Mouse (Mus musculus): ENCODE measurements around the gene Arl2bp. TPM values are rescaled to one million over a fixed set of nuclear protein-coding genes. Genes with fewer than 3 reads are reported as not detected.

Arl2bp gene
- total RNA-seq (2012; rRNA removed) = 17.7 and 29.9 TPM in 2 replicates

DNA sequence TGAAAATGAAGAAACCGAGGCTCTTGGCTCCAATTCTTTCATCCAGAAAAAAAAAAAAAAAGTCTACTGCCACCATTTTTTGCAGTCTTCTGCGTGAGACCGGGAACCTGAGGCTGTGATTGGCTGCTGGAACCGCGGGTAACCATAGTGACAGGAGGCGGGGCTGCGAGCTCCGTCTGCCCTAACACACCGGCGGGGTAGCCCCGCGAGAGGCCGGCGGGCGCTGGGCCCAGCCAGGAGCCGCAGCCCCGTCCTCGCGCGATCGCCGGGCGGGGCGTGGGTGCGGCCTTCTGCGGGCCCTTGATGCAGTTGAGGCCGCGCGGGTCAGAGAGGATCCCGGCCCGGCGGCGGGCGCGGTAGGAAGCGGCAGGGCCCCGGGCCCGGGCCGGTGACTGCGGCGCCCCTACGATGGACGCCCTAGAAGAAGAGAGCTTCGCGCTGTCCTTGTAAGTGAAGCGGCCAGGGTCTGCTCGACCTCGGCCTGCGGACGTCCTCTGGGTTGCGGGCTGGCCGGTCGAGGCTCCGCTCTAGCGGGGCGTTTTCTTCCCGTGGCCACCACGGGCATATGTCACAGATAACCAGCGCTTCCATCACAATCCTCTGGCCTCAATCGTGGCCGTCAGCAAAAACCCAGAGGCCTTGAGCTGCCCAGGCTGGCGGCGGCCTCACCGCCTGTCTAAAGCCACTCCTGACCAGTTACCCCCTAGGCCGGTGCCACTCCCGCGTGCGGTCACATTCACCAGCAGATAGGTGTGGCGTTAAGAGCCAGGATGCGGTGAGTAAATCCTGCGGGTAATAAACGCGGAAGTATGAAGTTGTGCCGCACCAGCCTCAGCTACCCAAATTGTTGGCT is at the start of gene Arl2bp:
TSS of gene Arl2bp (plus strand) at position 145 of the 853 bp plus-strand sequence.
- peak within 1 kb of the TSS; percentile 80 for H3K9ac ChIP-seq (ENCODE audit: insufficient read depth, low read depth, low read length, poor library complexity, severe bottlenecking)
- TF ChIP-seq CHD2 (IDR thresholded peaks at IDR 0.05; ENCODE audit: low read depth, low read length) (peak; percentile 70; the same call in 1 of the 2 replicates), HCFC1 (IDR thresholded peaks at IDR 0.05; ENCODE audit: borderline replicate concordance, insufficient read depth, low read length) (peak; percentile 34; the same call in 1 of the 2 replicates), ZNF384 (IDR thresholded peaks at IDR 0.05; ENCODE audit: low read depth, low read length) (peak; percentile 97), ZC3H11A (IDR thresholded peaks at IDR 0.05; ENCODE audit: borderline replicate concordance, low read depth, low read length) (no peak), MAFK (IDR thresholded peaks at IDR 0.05; ENCODE audit: insufficient read depth, low read depth, low read length) (no peak)
- H3K4me1 ChIP-seq (ENCODE audit: control insufficient read depth in 2 of 2, insufficient read depth in 2 of 2, low read length in 2 of 2, poor library complexity in 1 of 2) = no peaks in the 10 kb centered on the region
- in situ Hi-C loops (cut with MboI; ENCODE audit: low sequenced_read_pairs in 2 of 2, unreplicated experiment in 2 of 2) = no loop called here
- no peak within 1 kb of the TSS for H3K27ac ChIP-seq (ENCODE audit: insufficient read depth, low read depth, low read length, poor library complexity, severe bottlenecking)
- H3K9me3 ChIP-seq (ENCODE audit: control insufficient read depth, insufficient read depth, low read depth, low read length) = no peaks in the 10 kb centered on the region
- H3K36me3 ChIP-seq (ENCODE audit: control insufficient read depth, insufficient read depth, low read length, poor library complexity, severe bottlenecking) = peaks cover 2% of the 10 kb centered on the region; the same call in 1 of the 2 replicates
- peak; percentile 91 for DNase-seq (ENCODE audit: low read depth, low spot score)
- H3K4me3 ChIP-seq (ENCODE audit: insufficient read depth in 1 of 2, low read depth in 1 of 2, low read length in 2 of 2, poor library complexity in 1 of 2, severe bottlenecking in 1 of 2) = peak within 1 kb of the TSS; percentile 80 to 83

DNA sequence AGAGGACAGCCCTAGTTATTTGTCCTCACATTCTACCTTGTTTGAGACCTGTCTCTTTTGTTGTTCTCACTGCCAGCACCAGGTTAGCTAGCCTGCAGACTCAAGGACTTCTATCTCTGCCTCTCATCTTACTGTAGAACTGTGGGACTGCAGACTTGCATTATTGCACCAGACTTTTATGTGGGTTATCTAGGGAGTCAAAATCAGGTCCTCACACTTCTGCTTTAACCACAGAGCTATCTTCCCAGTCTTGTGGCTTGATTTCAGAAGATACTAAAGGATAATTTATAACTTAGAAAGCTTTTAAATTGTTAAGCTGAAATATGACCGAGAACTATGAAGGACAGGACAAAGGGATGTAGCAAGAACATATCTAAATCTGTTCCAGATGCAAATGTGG is 41.5 kb upstream of the Arl2bp start:
- no peaks in the 10 kb centered on the region for H3K9me3 ChIP-seq (ENCODE audit: control insufficient read depth, insufficient read depth, low read depth, low read length)
- in situ Hi-C loops (cut with MboI; ENCODE audit: low sequenced_read_pairs in 2 of 2, unreplicated experiment in 2 of 2) = no loop called here
- no peaks in the 10 kb centered on the region for H3K36me3 ChIP-seq (ENCODE audit: control insufficient read depth, insufficient read depth, low read length, poor library complexity, severe bottlenecking)
- TF ChIP-seq ZNF384 (IDR thresholded peaks at IDR 0.05; ENCODE audit: low read depth, low read length) = no peak
- no peak overlapping the region for H3K27ac ChIP-seq (ENCODE audit: insufficient read depth, low read depth, low read length, poor library complexity, severe bottlenecking)
- no peak overlapping the region for H3K4me3 ChIP-seq (ENCODE audit: insufficient read depth in 1 of 2, low read depth in 1 of 2, low read length in 2 of 2, poor library complexity in 1 of 2, severe bottlenecking in 1 of 2)
- H3K4me1 ChIP-seq (ENCODE audit: control insufficient read depth in 2 of 2, insufficient read depth in 2 of 2, low read length in 2 of 2, poor library complexity in 1 of 2) = no peaks in the 10 kb centered on the region
- H3K9ac ChIP-seq (ENCODE audit: insufficient read depth, low read depth, low read length, poor library complexity, severe bottlenecking) = no peak overlapping the region
- no peak for DNase-seq (ENCODE audit: low read depth, low spot score)

DNA sequence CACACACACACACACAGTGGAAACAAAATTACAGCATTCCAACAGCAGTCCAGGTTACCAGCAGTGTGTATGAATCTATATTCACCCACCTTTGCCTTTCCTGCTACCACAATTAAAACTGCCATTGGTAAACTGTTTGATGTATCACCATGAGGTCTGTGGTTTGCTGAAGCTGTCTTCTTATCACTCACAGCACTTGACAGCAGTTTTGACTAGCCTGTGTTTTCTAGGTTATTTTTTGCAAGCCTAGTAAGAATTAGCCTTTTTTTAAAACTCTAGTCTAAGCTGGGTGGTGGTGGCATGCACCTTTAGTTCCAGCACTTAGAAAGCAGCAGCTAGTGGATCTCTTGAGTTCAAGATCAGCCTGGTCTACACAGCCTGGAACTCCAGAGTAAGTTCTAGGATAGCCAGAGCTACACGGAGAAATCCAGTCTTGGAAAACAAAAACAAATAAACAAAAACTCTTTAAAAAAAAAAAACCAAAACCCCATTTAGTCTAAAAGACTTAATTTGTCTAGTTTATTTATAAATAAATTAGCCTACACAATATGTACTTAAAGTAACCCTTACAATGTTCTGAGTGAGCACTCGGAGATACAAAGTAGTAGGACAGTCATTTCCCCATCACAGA is 32.7 kb upstream of the Arl2bp start:
- no peaks in the 10 kb centered on the region for H3K36me3 ChIP-seq (ENCODE audit: control insufficient read depth, insufficient read depth, low read length, poor library complexity, severe bottlenecking)
- in situ Hi-C loops (cut with MboI; ENCODE audit: low sequenced_read_pairs in 2 of 2, unreplicated experiment in 2 of 2) = no loop called here
- no peaks in the 10 kb centered on the region for H3K4me1 ChIP-seq (ENCODE audit: control insufficient read depth in 2 of 2, insufficient read depth in 2 of 2, low read length in 2 of 2, poor library complexity in 1 of 2)
- no peak overlapping the region for H3K27ac ChIP-seq (ENCODE audit: insufficient read depth, low read depth, low read length, poor library complexity, severe bottlenecking)
- H3K9me3 ChIP-seq (ENCODE audit: control insufficient read depth, insufficient read depth, low read depth, low read length) = no peaks in the 10 kb centered on the region
- H3K4me3 ChIP-seq (ENCODE audit: insufficient read depth in 1 of 2, low read depth in 1 of 2, low read length in 2 of 2, poor library complexity in 1 of 2, severe bottlenecking in 1 of 2) = no peak overlapping the region
- H3K9ac ChIP-seq (ENCODE audit: insufficient read depth, low read depth, low read length, poor library complexity, severe bottlenecking) = no peak overlapping the region
- no peak for DNase-seq (ENCODE audit: low read depth, low spot score)
- no peak for TF ChIP-seq HCFC1 (IDR thresholded peaks at IDR 0.05; ENCODE audit: borderline replicate concordance, insufficient read depth, low read length)
- no peak for TF ChIP-seq ZC3H11A (IDR thresholded peaks at IDR 0.05; ENCODE audit: borderline replicate concordance, low read depth, low read length)
- TF ChIP-seq CHD2 (IDR thresholded peaks at IDR 0.05; ENCODE audit: low read depth, low read length) = no peak
- no peak for TF ChIP-seq MAFK (IDR thresholded peaks at IDR 0.05; ENCODE audit: insufficient read depth, low read depth, low read length)
- TF ChIP-seq ZNF384 (IDR thresholded peaks at IDR 0.05; ENCODE audit: low read depth, low read length) = no peak

DNA sequence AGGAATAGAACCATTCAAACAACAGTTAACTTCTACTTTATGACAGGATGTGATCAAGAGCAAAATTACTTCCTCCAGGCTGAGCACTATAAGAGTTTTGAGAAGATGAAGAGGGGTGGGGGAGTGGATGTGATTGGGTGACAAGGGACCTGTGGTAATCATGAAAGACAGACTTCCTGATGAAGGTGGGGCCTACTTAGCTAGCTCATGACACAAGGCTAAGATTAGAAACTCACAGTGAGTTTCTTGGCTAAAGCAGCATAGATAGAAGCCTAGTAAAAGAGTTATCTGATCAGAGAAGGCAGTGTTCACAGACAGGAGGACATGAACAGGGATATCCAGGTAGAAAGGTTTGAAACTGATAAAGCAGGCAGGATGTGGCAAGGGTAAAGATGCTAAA is 32.2 kb upstream of the Arl2bp start:
- Histone ChIP-seq H3K9ac (ENCODE audit: insufficient read depth, low read depth, low read length, poor library complexity, severe bottlenecking) (no peak overlapping the region), H3K4me3 (ENCODE audit: insufficient read depth in 1 of 2, low read depth in 1 of 2, low read length in 2 of 2, poor library complexity in 1 of 2, severe bottlenecking in 1 of 2) (no peak overlapping the region), H3K9me3 (ENCODE audit: control insufficient read depth, insufficient read depth, low read depth, low read length) (no peaks in the 10 kb centered on the region), H3K4me1 (ENCODE audit: control insufficient read depth in 2 of 2, insufficient read depth in 2 of 2, low read length in 2 of 2, poor library complexity in 1 of 2) (no peaks in the 10 kb centered on the region), H3K36me3 (ENCODE audit: control insufficient read depth, insufficient read depth, low read length, poor library complexity, severe bottlenecking) (no peaks in the 10 kb centered on the region), H3K27ac (ENCODE audit: insufficient read depth, low read depth, low read length, poor library complexity, severe bottlenecking) (no peak overlapping the region)
- TF ChIP-seq CHD2 (IDR thresholded peaks at IDR 0.05; ENCODE audit: low read depth, low read length) = no peak
- TF ChIP-seq HCFC1 (IDR thresholded peaks at IDR 0.05; ENCODE audit: borderline replicate concordance, insufficient read depth, low read length) = no peak
- no peak for TF ChIP-seq MAFK (IDR thresholded peaks at IDR 0.05; ENCODE audit: insufficient read depth, low read depth, low read length)
- no peak for TF ChIP-seq ZNF384 (IDR thresholded peaks at IDR 0.05; ENCODE audit: low read depth, low read length)
- TF ChIP-seq ZC3H11A (IDR thresholded peaks at IDR 0.05; ENCODE audit: borderline replicate concordance, low read depth, low read length) = no peak
- in situ Hi-C loops (cut with MboI; ENCODE audit: low sequenced_read_pairs in 2 of 2, unreplicated experiment in 2 of 2) = no loop called here
- no peak for DNase-seq (ENCODE audit: low read depth, low spot score)

Data from ES-E14 (cell line).